Mouse (Mus musculus) granulocyte monocyte progenitor cell, adult 5-6 weeks (primary cell): ENCODE measurements around the gene Bcan. TPM values are rescaled to one million over a fixed set of nuclear protein-coding genes. Genes with fewer than 3 reads are reported as not detected.
A peak's percentile ranks its signal among the peaks of the same experiment; 100 is the strongest.

ENCODE experiments used
- ATAC-seq: replicated peaks from 2 replicates; pipeline ENCODE4 v1.8.0; 2016; ENCODE audit warnings: mild to moderate bottlenecking, moderate TSS enrichment, inconsistent platforms; ENCODE audit not compliant: poor library complexity, severe bottlenecking
- total RNA-seq, 2 experiments: library from RNA; stranded (forward) in 1 of 2; stranded (reverse) in 1 of 2; fragments of 200-712, 200-1000 nt in 1 of 2; fragments of >200 nt in 1 of 2; fragmentation: Nextera tagmentation in 1 of 2; gene quantifications; 2 replicates each; pipeline ENCODE4 v1.2.3; 2014 to 2017

The Bcan gene
- total RNA-seq (2014; fragmentation: Nextera tagmentation) = not detected in 2 replicates
- not detected in 2 replicates for total RNA-seq (2017)

- ATAC-seq = no peak
Observed at GRCm38 (mm10) chr3:88000181-88000580, at the start of gene Bcan. Gene Bcan, minus strand, starts transcription at chr3:88000230.

- ATAC-seq = no peak
Observed at GRCm38 (mm10) chr3:88049532-88049931, 49.5 kb upstream of the Bcan start.

GRCm38 (mm10) chr3:88042661-88043421, 42.8 kb upstream of the Bcan start, which contains the start of gene Gpatch4:
Gene Gpatch4, plus strand, starts transcription at chr3:88043108.
- ATAC-seq = peak; percentile 99

GRCm38 (mm10) chr3:88035561-88036293, 35.7 kb upstream of the Bcan start:
- peak; percentile 48; the same call in 1 of the 2 replicates for ATAC-seq

- ATAC-seq = no peak
Observed at GRCm38 (mm10) chr3:88033506-88033905, 33.5 kb upstream of the Bcan start.

- peak; percentile 49 for ATAC-seq
Observed at GRCm38 (mm10) chr3:88030608-88031395, 30.8 kb upstream of the Bcan start.

GRCm38 (mm10) chr3:88027434-88028186, 27.6 kb upstream of the Bcan start, which contains the start of gene Hapln2:
Gene Hapln2, minus strand, starts transcription at chr3:88027583.
- no peak for ATAC-seq

- no peak for ATAC-seq
Observed at GRCm38 (mm10) chr3:88026823-88027222, 26.8 kb upstream of the Bcan start.

GRCm38 (mm10) chr3:88023192-88024074, 23.4 kb upstream of the Bcan start:
- peak; percentile 51 for ATAC-seq

- peak; percentile 86 for ATAC-seq
Observed at GRCm38 (mm10) chr3:88022322-88023191, 22.5 kb upstream of the Bcan start.

GRCm38 (mm10) chr3:88010634-88011265, 10.7 kb upstream of the Bcan start:
- peak; percentile 58; the same call in 1 of the 2 replicates for ATAC-seq

GRCm38 (mm10) chr3:88005822-88006786, 6.1 kb upstream of the Bcan start:
- ATAC-seq = no peak

- ATAC-seq = no peak
Observed at GRCm38 (mm10) chr3:88002291-88002976, 2.4 kb upstream of the Bcan start.

GRCm38 (mm10) chr3:88000816-88001595, 976 bp upstream of the Bcan start:
- ATAC-seq = no peak
